Mouse (Mus musculus): Measurements from ENCODE around the gene Purb. TPM values are rescaled to one million over a fixed set of nuclear protein-coding genes. Genes with fewer than 3 reads are reported as not detected.

Purb gene
- polyA plus RNA-seq, 1 experiment from 2014 or later, result 19.6 TPM

- ATAC-seq (ENCODE audit: low FRiP score, low TSS enrichment) (no peak), DNase-seq (ENCODE audit: low spot score) (no peak)
- Histone ChIP-seq H3K36me3 (ENCODE audit: control insufficient read depth, insufficient read depth, low read length) (peaks cover 13% of the 10 kb centered on the region), H3K9ac (ENCODE audit: low read length) (no peak overlapping the region), H3K4me2 (replicated peaks; ENCODE audit: low read depth) (no peak overlapping the region), H3K27ac (replicated peaks) (no peak overlapping the region), H3K9me3 (ENCODE audit: control insufficient read depth, low read length) (no peaks in the 10 kb centered on the region), H3K4me1 (replicated peaks; ENCODE audit: control insufficient read depth, insufficient read depth) (no peaks in the 10 kb centered on the region), H3K4me3 (ENCODE audit: low read depth, low read length) (no peak overlapping the region), H3K27me3 (ENCODE audit: control insufficient read depth, insufficient read depth, low read length) (no peaks in the 10 kb centered on the region)
- 70% methylated on average over 9 of the region's 9 CpGs for WGBS
- no peak for TF ChIP-seq CTCF (IDR thresholded peaks at IDR 0.05; ENCODE audit: low read depth)
- no peak for TF ChIP-seq EP300 (optimal IDR thresholded peaks at IDR 0.05)
Observed at GRCm38 (mm10) chr11:6522782-6523525, 47.2 kb upstream of the Purb start.

GRCm38 (mm10) chr11:6520507-6521173 is 44.9 kb upstream of the Purb start, which contains the start of gene Myo1g:
Myo1g (minus strand) TSS chr11:6520965.
- Histone ChIP-seq H3K36me3 (ENCODE audit: control insufficient read depth, insufficient read depth, low read length) (peaks cover 9% of the 10 kb centered on the region), H3K27me3 (ENCODE audit: control insufficient read depth, insufficient read depth, low read length) (no peaks in the 10 kb centered on the region), H3K9me3 (ENCODE audit: control insufficient read depth, low read length) (no peaks in the 10 kb centered on the region), H3K4me1 (replicated peaks; ENCODE audit: control insufficient read depth, insufficient read depth) (no peaks in the 10 kb centered on the region), H3K4me3 (ENCODE audit: low read depth, low read length) (no peak within 1 kb of the TSS), H3K27ac (replicated peaks) (no peak within 1 kb of the TSS), H3K9ac (ENCODE audit: low read length) (no peak within 1 kb of the TSS), H3K4me2 (replicated peaks; ENCODE audit: low read depth) (no peak within 1 kb of the TSS)
- TF ChIP-seq CTCF (IDR thresholded peaks at IDR 0.05; ENCODE audit: low read depth) (no peak), EP300 (optimal IDR thresholded peaks at IDR 0.05) (no peak)
- ATAC-seq (ENCODE audit: low FRiP score, low TSS enrichment) (0 out of 2 replicates have a peak, but pooled peaks have one; percentile 28), DNase-seq (ENCODE audit: low spot score) (no peak)
- WGBS, result 73% methylated on average over 7 of the region's 7 CpGs

GRCm38 (mm10) chr11:6519491-6520033 is 43.8 kb upstream of the Purb start:
- H3K4me2 ChIP-seq (replicated peaks; ENCODE audit: low read depth), result no peak overlapping the region
- no peak overlapping the region for H3K27ac ChIP-seq (replicated peaks)
- DNase-seq (ENCODE audit: low spot score) (no peak), ATAC-seq (ENCODE audit: low FRiP score, low TSS enrichment) (no peak)
- 53% methylated on average over 11 of the region's 11 CpGs for WGBS
- H3K9me3 ChIP-seq (ENCODE audit: control insufficient read depth, low read length), result no peaks in the 10 kb centered on the region
- TF ChIP-seq EP300 (optimal IDR thresholded peaks at IDR 0.05) (no peak), CTCF (IDR thresholded peaks at IDR 0.05; ENCODE audit: low read depth) (no peak)
- no peaks in the 10 kb centered on the region for H3K4me1 ChIP-seq (replicated peaks; ENCODE audit: control insufficient read depth, insufficient read depth)
- no peak overlapping the region for H3K9ac ChIP-seq (ENCODE audit: low read length)
- peaks cover under 1% of the 10 kb centered on the region; the same call in 1 of the 2 replicates for H3K36me3 ChIP-seq (ENCODE audit: control insufficient read depth, insufficient read depth, low read length)
- no peak overlapping the region for H3K4me3 ChIP-seq (ENCODE audit: low read depth, low read length)
- no peaks in the 10 kb centered on the region for H3K27me3 ChIP-seq (ENCODE audit: control insufficient read depth, insufficient read depth, low read length)

- no peaks in the 10 kb centered on the region for H3K9me3 ChIP-seq (ENCODE audit: control insufficient read depth, low read length)
- H3K36me3 ChIP-seq (ENCODE audit: control insufficient read depth, insufficient read depth, low read length), result no peaks in the 10 kb centered on the region
- H3K4me2 ChIP-seq (replicated peaks; ENCODE audit: low read depth), result no peak overlapping the region
- DNase-seq (ENCODE audit: low spot score) (no peak), ATAC-seq (ENCODE audit: low FRiP score, low TSS enrichment) (no peak)
- WGBS, result 48% methylated on average over 7 of the region's 7 CpGs
- H3K9ac ChIP-seq (ENCODE audit: low read length), result no peak overlapping the region
- TF ChIP-seq CTCF (IDR thresholded peaks at IDR 0.05; ENCODE audit: low read depth) (no peak), EP300 (optimal IDR thresholded peaks at IDR 0.05) (no peak)
- H3K27ac ChIP-seq (replicated peaks), result no peak overlapping the region
- no peaks in the 10 kb centered on the region for H3K27me3 ChIP-seq (ENCODE audit: control insufficient read depth, insufficient read depth, low read length)
- no peak overlapping the region for H3K4me3 ChIP-seq (ENCODE audit: low read depth, low read length)
- H3K4me1 ChIP-seq (replicated peaks; ENCODE audit: control insufficient read depth, insufficient read depth), result no peaks in the 10 kb centered on the region
Observed at GRCm38 (mm10) chr11:6514837-6515236, 39.1 kb upstream of the Purb start.

GRCm38 (mm10) chr11:6508269-6508876 is 32.7 kb upstream of the Purb start:
- Histone ChIP-seq H3K27ac (replicated peaks) (no peak overlapping the region), H3K4me1 (replicated peaks; ENCODE audit: control insufficient read depth, insufficient read depth) (no peaks in the 10 kb centered on the region), H3K4me3 (ENCODE audit: low read depth, low read length) (no peak overlapping the region), H3K36me3 (ENCODE audit: control insufficient read depth, insufficient read depth, low read length) (no peaks in the 10 kb centered on the region), H3K27me3 (ENCODE audit: control insufficient read depth, insufficient read depth, low read length) (no peaks in the 10 kb centered on the region), H3K9ac (ENCODE audit: low read length) (no peak overlapping the region), H3K9me3 (ENCODE audit: control insufficient read depth, low read length) (no peaks in the 10 kb centered on the region), H3K4me2 (replicated peaks; ENCODE audit: low read depth) (no peak overlapping the region)
- WGBS, result 29% methylated on average over 1 of the region's 1 CpGs
- DNase-seq (ENCODE audit: low spot score), result no peak
- TF ChIP-seq EP300 (optimal IDR thresholded peaks at IDR 0.05), result no peak
- TF ChIP-seq CTCF (IDR thresholded peaks at IDR 0.05; ENCODE audit: low read depth), result no peak
- ATAC-seq (ENCODE audit: low FRiP score, low TSS enrichment), result no peak
